Mouse (Mus musculus) midbrain, embryonic 15.5 days (tissue): ENCODE results near the gene Il5. TPM values are rescaled to one million over a fixed set of nuclear protein-coding genes. Genes with fewer than 3 reads are reported as not detected.

Experiments used
- ATAC-seq: fragments of 200-750 bp; cut with Nextera tagmentation; replicated peaks from 2 replicates; pipeline ENCODE4 v1.8.0; 2017; ENCODE audit warnings: moderate TSS enrichment
- H3K27ac ChIP-seq: fragments of 300-500 bp; sonication (generic); 2 replicates; pipeline ENCODE4 v1.5.1; 2015; ENCODE audit warnings: mild to moderate bottlenecking, inconsistent platforms
- H3K27me3 ChIP-seq: fragments of 300-500 bp; sonication (generic); replicated peaks from 2 replicates; pipeline ENCODE4 v1.6.1; 2015; ENCODE audit warnings: inconsistent platforms
- H3K36me3 ChIP-seq: fragments of 300-500 bp; sonication (generic); replicated peaks from 2 replicates; pipeline ENCODE4 v1.6.1; 2015; ENCODE audit warnings: inconsistent platforms
- H3K4me1 ChIP-seq: fragments of 300-500 bp; sonication (generic); 2 replicates; pipeline ENCODE4 v1.6.1; 2015; ENCODE audit warnings: inconsistent platforms
- H3K4me2 ChIP-seq: fragments of 300-500 bp; sonication (generic); 2 replicates; pipeline ENCODE4 v1.6.1; 2015; ENCODE audit warnings: inconsistent platforms, mild to moderate bottlenecking, moderate library complexity
- H3K4me3 ChIP-seq: fragments of 300-500 bp; sonication (generic); 2 replicates; pipeline ENCODE4 v1.5.1; 2015; ENCODE audit warnings: mild to moderate bottlenecking, inconsistent platforms
- H3K9ac ChIP-seq: fragments of 300-500 bp; sonication (generic); 2 replicates; pipeline ENCODE4 v1.6.1; 2015; ENCODE audit warnings: mild to moderate bottlenecking, inconsistent platforms
- H3K9me3 ChIP-seq: fragments of 300-500 bp; sonication (generic); 2 replicates; pipeline ENCODE4 v1.6.1; 2016; ENCODE audit warnings: inconsistent platforms
- WGBS: fragments of 180-500 bp; shearing (Covaris S2); methylation state at CpG from one replicate; pipeline ENCODE4 v1.1.7; 2015; ENCODE audit warnings: mixed read lengths; 5-methylcytosine and 5-hydroxymethylcytosine counted together
- polyA plus RNA-seq: library from polyadenylated mRNA; unstranded; fragments of >200 nt; fragmentation: Nextera tagmentation; extraction: Ambion mirVana; gene quantifications from 2 replicates; pipeline ENCODE4 v1.2.1, GENCODE M21; 2015

Il5 gene
- not detected in 2 replicates for polyA plus RNA-seq

GRCm38 (mm10) chr11:53720715-53721114 lies at the start of gene Il5:
Gene Il5 (plus strand): TSS chr11:53720794.
- 88% methylated on average over 6 of the region's 6 CpGs for WGBS
- H3K4me2 ChIP-seq: no peak within 1 kb of the TSS
- no peak within 1 kb of the TSS for H3K27ac ChIP-seq
- no peaks in the 10 kb centered on the region for H3K36me3 ChIP-seq
- H3K27me3 ChIP-seq: no peaks in the 10 kb centered on the region
- no peak within 1 kb of the TSS for H3K4me3 ChIP-seq
- ATAC-seq: no peak
- no peaks in the 10 kb centered on the region for H3K4me1 ChIP-seq
- H3K9me3 ChIP-seq: no peaks in the 10 kb centered on the region
- H3K9ac ChIP-seq: no peak within 1 kb of the TSS

GRCm38 (mm10) chr11:53671414-53671813 lies 49.2 kb upstream of the Il5 start:
- WGBS: 96% methylated on average over 4 of the region's 4 CpGs
- Histone ChIP-seq H3K27me3 (no peaks in the 10 kb centered on the region), H3K4me3 (no peak overlapping the region), H3K9ac (no peak overlapping the region), H3K27ac (no peak overlapping the region), H3K4me2 (no peak overlapping the region), H3K4me1 (no peaks in the 10 kb centered on the region), H3K9me3 (no peaks in the 10 kb centered on the region), H3K36me3 (no peaks in the 10 kb centered on the region)
- ATAC-seq: no peak

GRCm38 (mm10) chr11:53680141-53680540 lies 40.5 kb upstream of the Il5 start:
- Histone ChIP-seq H3K27ac (no peak overlapping the region), H3K4me3 (no peak overlapping the region), H3K4me2 (no peak overlapping the region), H3K9ac (no peak overlapping the region), H3K4me1 (no peaks in the 10 kb centered on the region), H3K27me3 (no peaks in the 10 kb centered on the region), H3K9me3 (no peaks in the 10 kb centered on the region), H3K36me3 (0 out of 2 replicates have a peak, but pooled peaks cover 2% of the 10 kb centered on the region)
- ATAC-seq: no peak
- 90% methylated on average over 4 of the region's 4 CpGs for WGBS

- Histone ChIP-seq H3K9me3 (no peaks in the 10 kb centered on the region), H3K4me2 (no peak overlapping the region), H3K27ac (no peak overlapping the region), H3K4me1 (no peaks in the 10 kb centered on the region), H3K27me3 (no peaks in the 10 kb centered on the region), H3K4me3 (no peak overlapping the region), H3K36me3 (0 out of 2 replicates have a peak, but pooled peaks cover 2% of the 10 kb centered on the region), H3K9ac (no peak overlapping the region)
- WGBS: 91% methylated on average over 2 of the region's 2 CpGs
- ATAC-seq: no peak
Measured at GRCm38 (mm10) chr11:53681686-53682085, 38.9 kb upstream of the Il5 start.

- Histone ChIP-seq H3K27me3 (no peaks in the 10 kb centered on the region), H3K36me3 (0 out of 2 replicates have a peak, but pooled peaks cover 2% of the 10 kb centered on the region)
- 92% methylated on average over 2 of the region's 2 CpGs for WGBS
Measured at GRCm38 (mm10) chr11:53682170-53682569, 38.4 kb upstream of the Il5 start.

GRCm38 (mm10) chr11:53682994-53683530 lies 37.5 kb upstream of the Il5 start:
- H3K4me3 ChIP-seq: no peak overlapping the region
- H3K4me1 ChIP-seq: no peaks in the 10 kb centered on the region
- H3K27ac ChIP-seq: no peak overlapping the region
- no peak overlapping the region for H3K9ac ChIP-seq
- H3K27me3 ChIP-seq: no peaks in the 10 kb centered on the region
- no peak overlapping the region for H3K4me2 ChIP-seq
- 97% methylated on average over 9 of the region's 9 CpGs for WGBS
- ATAC-seq: no peak
- 0 out of 2 replicates have a peak, but pooled peaks cover 2% of the 10 kb centered on the region for H3K36me3 ChIP-seq
- no peaks in the 10 kb centered on the region for H3K9me3 ChIP-seq

More at GRCm38 (mm10) chr11:53682170-53682569, 38.4 kb upstream of the Il5 start:
- H3K9ac ChIP-seq: no peak overlapping the region
- no peak for ATAC-seq
- H3K4me3 ChIP-seq: no peak overlapping the region
- H3K9me3 ChIP-seq: no peaks in the 10 kb centered on the region
- H3K4me1 ChIP-seq: no peaks in the 10 kb centered on the region
- H3K27ac ChIP-seq: no peak overlapping the region
- no peak overlapping the region for H3K4me2 ChIP-seq

- Histone ChIP-seq H3K9ac (no peak overlapping the region), H3K27me3 (no peaks in the 10 kb centered on the region), H3K4me1 (no peaks in the 10 kb centered on the region), H3K27ac (no peak overlapping the region), H3K36me3 (0 out of 2 replicates have a peak, but pooled peaks cover 4% of the 10 kb centered on the region), H3K4me3 (no peak overlapping the region), H3K9me3 (no peaks in the 10 kb centered on the region), H3K4me2 (no peak overlapping the region)
- WGBS: 43% methylated on average over 10 of the region's 10 CpGs
- ATAC-seq: no peak
Measured at GRCm38 (mm10) chr11:53691979-53692378, 28.6 kb upstream of the Il5 start.

- Histone ChIP-seq H3K4me2 (no peak overlapping the region), H3K27me3 (no peaks in the 10 kb centered on the region), H3K4me1 (no peaks in the 10 kb centered on the region), H3K27ac (no peak overlapping the region), H3K9ac (no peak overlapping the region), H3K36me3 (0 out of 2 replicates have a peak, but pooled peaks cover 4% of the 10 kb centered on the region), H3K4me3 (no peak overlapping the region), H3K9me3 (no peaks in the 10 kb centered on the region)
- WGBS: 95% methylated on average over 2 of the region's 2 CpGs
- no peak for ATAC-seq
Measured at GRCm38 (mm10) chr11:53698521-53698920, 22.1 kb upstream of the Il5 start.

GRCm38 (mm10) chr11:53699351-53699750 lies 21.2 kb upstream of the Il5 start:
- H3K9me3 ChIP-seq: no peaks in the 10 kb centered on the region
- ATAC-seq: no peak
- H3K4me1 ChIP-seq: no peaks in the 10 kb centered on the region
- H3K27ac ChIP-seq: no peak overlapping the region
- no peak overlapping the region for H3K9ac ChIP-seq
- H3K27me3 ChIP-seq: no peaks in the 10 kb centered on the region
- 0 out of 2 replicates have a peak, but pooled peaks cover 4% of the 10 kb centered on the region for H3K36me3 ChIP-seq
- WGBS: 88% methylated on average over 4 of the region's 4 CpGs
- no peak overlapping the region for H3K4me3 ChIP-seq
- no peak overlapping the region for H3K4me2 ChIP-seq

- 7% methylated on average over 29 of the region's 29 CpGs for whole genome bisulfite sequencing
- Histone ChIP-seq H3K4me1 (peaks cover 8% of the 10 kb centered on the region; the same call in 1 of the 2 replicates), H3K9me3 (no peaks in the 10 kb centered on the region), H3K36me3 (no peaks in the 10 kb centered on the region), H3K27me3 (no peaks in the 10 kb centered on the region), H3K27ac (peak overlapping the region; percentile 67), H3K4me3 (peak overlapping the region; percentile 82), H3K4me2 (peak overlapping the region; percentile 98), H3K9ac (peak overlapping the region; percentile 59)
- ATAC-seq: peak; percentile 81
Measured at GRCm38 (mm10) chr11:53706236-53706933, 14.2 kb upstream of the Il5 start.

- Histone ChIP-seq H3K27ac (peak within 1 kb of the TSS; percentile 67), H3K4me3 (peak within 1 kb of the TSS; percentile 82), H3K4me2 (peak within 1 kb of the TSS; percentile 98), H3K9me3 (no peaks in the 10 kb centered on the region), H3K27me3 (no peaks in the 10 kb centered on the region), H3K36me3 (no peaks in the 10 kb centered on the region), H3K9ac (peak within 1 kb of the TSS; percentile 59), H3K4me1 (peaks cover 8% of the 10 kb centered on the region; the same call in 1 of the 2 replicates)
- peak; percentile 98 for ATAC-seq
- WGBS: 4% methylated on average over 55 of the region's 55 CpGs
Measured at GRCm38 (mm10) chr11:53706934-53707717, 13.5 kb upstream of the Il5 start, which contains the start of gene Rad50. Gene Rad50 (minus strand): TSS chr11:53707319.

- no peak overlapping the region for H3K9ac ChIP-seq
- ATAC-seq: no peak
- H3K9me3 ChIP-seq: no peaks in the 10 kb centered on the region
- no peaks in the 10 kb centered on the region for H3K36me3 ChIP-seq
- H3K4me2 ChIP-seq: peak overlapping the region; percentile 98
- H3K27me3 ChIP-seq: no peaks in the 10 kb centered on the region
- no peak overlapping the region for H3K27ac ChIP-seq
- H3K4me3 ChIP-seq: peak overlapping the region; percentile 82
- H3K4me1 ChIP-seq: peaks cover 8% of the 10 kb centered on the region; the same call in 1 of the 2 replicates
- 84% methylated on average over 3 of the region's 3 CpGs for WGBS
Measured at GRCm38 (mm10) chr11:53707718-53708009, 12.9 kb upstream of the Il5 start.
